Mouse (Mus musculus) liver, postnatal 0 days (tissue): ENCODE measurements around the gene Ptrhd1. TPM values are rescaled to one million over a fixed set of nuclear protein-coding genes. Genes with fewer than 3 reads are reported as not detected.

ENCODE experiments used
- ATAC-seq: fragments of 200-750 bp; cut with Nextera tagmentation; 2 replicates; pipeline ENCODE4 v1.8.0; 2017; ENCODE audit warnings: mild to moderate bottlenecking, moderate library complexity
- DNase-seq: peaks from one replicate; pipeline ENCODE4 v3.0.0-alpha.2; 2016
- H3K27ac ChIP-seq: fragments of 300-500 bp; sonication (generic); 2 replicates; pipeline ENCODE4 v1.5.1; 2014; ENCODE audit warnings: antibody characterized with exemption, moderate library complexity, mild to moderate bottlenecking, low read depth
- H3K27me3 ChIP-seq: fragments of 300-500 bp; sonication (generic); 2 replicates; pipeline ENCODE4 v1.6.1; 2014; ENCODE audit warnings: low read length, control low read depth, mixed read lengths; ENCODE audit not compliant: insufficient read depth
- H3K36me3 ChIP-seq: fragments of 300-500 bp; sonication (generic); replicated peaks from 2 replicates; pipeline ENCODE4 v1.6.1; 2014; ENCODE audit warnings: mild to moderate bottlenecking, control low read depth, low read length, moderate library complexity, mixed read lengths; ENCODE audit not compliant: insufficient read depth
- H3K4me1 ChIP-seq: fragments of 300-500 bp; sonication (generic); 2 replicates; pipeline ENCODE4 v1.6.1; 2014; ENCODE audit warnings: antibody characterized with exemption, mild to moderate bottlenecking, control low read depth; ENCODE audit not compliant: insufficient read depth
- H3K4me2 ChIP-seq: fragments of 300-500 bp; sonication (generic); 2 replicates; pipeline ENCODE4 v1.6.1; 2014; ENCODE audit warnings: low read depth, mild to moderate bottlenecking, low read length, moderate library complexity, mixed read lengths
- H3K4me3 ChIP-seq: fragments of 300-500 bp; sonication (generic); 2 replicates; pipeline ENCODE4 v1.5.1; 2014; ENCODE audit warnings: low read depth, low read length
- H3K9ac ChIP-seq: fragments of 300-500 bp; sonication (generic); replicated peaks from 2 replicates; pipeline ENCODE4 v1.6.1; 2014; ENCODE audit warnings: mild to moderate bottlenecking, moderate library complexity
- H3K9me3 ChIP-seq: fragments of 300-500 bp; sonication (generic); 2 replicates; pipeline ENCODE4 v1.6.1; 2016; ENCODE audit warnings: mild to moderate bottlenecking, control low read depth, low read length, mixed read lengths
- CTCF ChIP-seq: sonication (generic); IDR thresholded peaks from 2 replicates; pipeline ENCODE4 v1.5.1; 2016; ENCODE audit warnings: antibody characterized with exemption, low read depth
- EP300 ChIP-seq: IDR thresholded peaks from 2 replicates; pipeline ENCODE4 v1.6.1; 2016; ENCODE audit warnings: antibody characterized with exemption, low read depth, mild to moderate bottlenecking
- WGBS: fragments of 180-500 bp; shearing (Covaris S2); extraction: QIAGEN DNeasy Blood & Tissue Kit; methylation state at CpG from one replicate; pipeline ENCODE4 v1.1.7; 2014; ENCODE audit not compliant: insufficient replicate concordance; 5-methylcytosine and 5-hydroxymethylcytosine counted together
- polyA plus RNA-seq: library from polyadenylated mRNA; unstranded; fragments of >200 nt; fragmentation: Nextera tagmentation; extraction: Ambion mirVana; gene quantifications from 2 replicates; pipeline ENCODE4 v1.2.1, GENCODE M21; 2015

Ptrhd1 gene
- polyA plus RNA-seq, 1 experiment from 2014 or later: 2.7 TPM

DNA sequence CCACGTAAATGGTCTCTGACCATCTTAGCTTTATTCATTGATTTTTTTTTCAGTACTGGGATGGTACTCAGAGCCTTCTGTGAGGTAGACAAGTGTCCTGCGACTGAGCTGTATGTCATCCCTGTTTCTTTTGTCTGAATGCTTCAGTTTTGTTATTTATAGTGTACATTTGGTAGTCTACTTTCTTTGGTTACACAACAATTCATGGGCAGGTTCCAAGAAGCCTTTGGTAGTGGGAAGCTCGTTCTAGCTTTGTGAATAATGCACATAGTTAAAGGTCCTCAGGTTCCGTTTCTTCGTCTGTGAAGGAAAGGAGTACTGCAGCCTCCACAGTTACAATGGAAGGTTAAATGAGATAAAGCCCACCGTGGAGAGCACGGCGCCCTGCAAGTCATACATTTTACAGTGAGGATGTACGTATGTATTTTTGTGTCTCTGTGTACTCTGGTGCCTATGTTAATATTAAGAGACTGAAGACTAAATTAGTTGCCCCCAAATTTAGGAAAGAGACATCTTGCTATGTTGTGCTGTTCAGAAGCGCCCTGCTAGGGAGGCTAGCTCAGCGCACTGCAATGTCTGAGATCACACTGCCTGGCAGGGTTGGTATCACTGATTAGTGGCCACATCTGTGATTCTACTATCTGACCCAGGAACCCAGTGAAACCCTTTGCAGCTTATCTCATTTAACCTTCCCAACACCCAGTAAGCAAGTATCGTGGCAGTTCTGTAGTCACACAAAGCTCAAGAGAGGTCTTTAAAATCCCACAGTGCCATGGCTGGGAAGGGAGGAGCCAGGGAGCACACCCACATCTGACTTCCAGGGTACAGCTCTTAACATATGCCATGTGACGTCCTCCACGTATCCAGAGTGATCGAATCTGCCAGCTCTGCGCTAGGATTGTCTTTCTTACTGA, 19.2 kb downstream of the Ptrhd1 start:
- no peaks in the 10 kb centered on the region for H3K9me3 ChIP-seq
- no peak overlapping the region for H3K9ac ChIP-seq
- H3K4me1 ChIP-seq: no peaks in the 10 kb centered on the region
- ATAC-seq: peak; percentile 95
- H3K27me3 ChIP-seq: no peaks in the 10 kb centered on the region
- H3K4me2 ChIP-seq: peak overlapping the region; percentile 33; the same call in 1 of the 2 replicates
- peak; percentile 93 for TF ChIP-seq EP300
- TF ChIP-seq CTCF: no peak
- WGBS: 62% methylated on average over 16 of the region's 16 CpGs
- DNase-seq: peak; percentile 34
- H3K4me3 ChIP-seq: no peak overlapping the region
- no peaks in the 10 kb centered on the region for H3K36me3 ChIP-seq
- H3K27ac ChIP-seq: no peak overlapping the region

GRCm38 (mm10) chr12:4267765-4268164, 33.9 kb downstream of the Ptrhd1 start:
- Histone ChIP-seq H3K4me3 (no peak overlapping the region), H3K36me3 (peaks cover 3% of the 10 kb centered on the region), H3K9me3 (no peaks in the 10 kb centered on the region), H3K4me2 (no peak overlapping the region), H3K9ac (no peak overlapping the region), H3K27me3 (no peaks in the 10 kb centered on the region), H3K27ac (no peak overlapping the region), H3K4me1 (no peaks in the 10 kb centered on the region)
- no peak for TF ChIP-seq CTCF
- TF ChIP-seq EP300: no peak
- no peak for DNase-seq
- whole genome bisulfite sequencing: 86% methylated on average over 4 of the region's 4 CpGs
- ATAC-seq: no peak

DNA sequence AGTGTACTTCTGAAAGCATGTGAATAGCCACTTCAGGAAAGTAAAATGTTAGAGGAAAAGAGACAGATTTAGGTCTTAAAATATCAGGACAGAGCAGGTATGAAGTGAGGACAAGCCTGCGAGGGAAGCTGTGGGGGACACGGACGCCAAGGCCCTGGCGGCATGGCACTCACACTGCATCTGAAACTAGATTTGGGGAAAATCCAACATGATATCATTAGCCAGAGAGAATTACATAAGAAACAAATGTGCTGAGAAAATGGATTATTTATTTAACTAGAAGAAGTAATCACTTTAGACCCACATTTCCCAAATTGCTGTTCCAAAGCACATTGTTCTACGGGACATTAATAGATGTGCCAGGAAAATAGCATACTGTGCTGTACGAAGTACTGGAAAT, 37.3 kb downstream of the Ptrhd1 start:
- Histone ChIP-seq H3K27ac (no peak overlapping the region), H3K9ac (no peak overlapping the region), H3K4me1 (no peaks in the 10 kb centered on the region), H3K27me3 (no peaks in the 10 kb centered on the region), H3K4me2 (no peak overlapping the region), H3K9me3 (no peaks in the 10 kb centered on the region), H3K36me3 (peaks cover 13% of the 10 kb centered on the region), H3K4me3 (no peak overlapping the region)
- ATAC-seq: no peak
- DNase-seq: no peak
- TF ChIP-seq EP300 (no peak), CTCF (no peak)
- WGBS: 89% methylated on average over 6 of the region's 6 CpGs

DNA sequence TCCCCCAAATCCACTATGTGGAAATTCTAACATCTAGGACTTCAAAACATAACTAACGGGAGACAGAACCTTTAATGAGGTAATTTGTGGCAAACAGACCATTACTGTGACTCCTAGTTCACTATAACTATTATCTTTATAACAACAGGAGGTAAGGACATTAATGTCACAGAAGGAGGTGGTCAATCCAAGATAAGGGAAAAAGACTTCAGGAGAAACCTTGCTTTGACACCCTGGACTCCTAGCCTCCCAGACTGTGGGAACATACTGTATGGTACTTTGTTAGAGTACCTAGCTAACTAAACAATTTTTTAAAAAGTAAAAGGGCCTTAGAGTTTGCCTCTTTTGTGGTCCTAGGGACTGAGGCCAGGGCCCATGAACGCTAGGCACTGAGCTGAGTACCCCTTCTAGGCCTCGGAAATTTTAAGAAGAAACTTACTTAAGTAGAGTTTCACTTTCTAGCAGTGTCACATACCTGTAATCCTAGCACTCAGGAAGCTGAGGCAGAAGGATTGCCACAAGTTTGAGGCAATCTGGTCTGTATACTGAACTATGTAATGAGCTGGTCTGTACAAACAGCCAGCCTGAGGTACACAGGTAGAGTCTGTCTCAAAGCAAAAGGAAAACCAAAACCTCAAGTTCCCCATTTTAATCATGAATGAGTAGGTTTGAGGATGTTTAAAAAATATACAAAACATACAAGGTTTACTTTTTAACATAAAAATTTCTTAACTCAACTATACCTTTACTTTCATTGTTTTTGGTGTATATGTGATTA, 45.3 kb downstream of the Ptrhd1 start:
- Histone ChIP-seq H3K4me3 (no peak overlapping the region), H3K4me1 (no peaks in the 10 kb centered on the region), H3K9ac (no peak overlapping the region), H3K9me3 (no peaks in the 10 kb centered on the region), H3K4me2 (no peak overlapping the region), H3K27ac (no peak overlapping the region), H3K36me3 (peaks cover 7% of the 10 kb centered on the region), H3K27me3 (no peaks in the 10 kb centered on the region)
- TF ChIP-seq EP300: no peak
- no peak for TF ChIP-seq CTCF
- WGBS: 67% methylated on average over 3 of the region's 3 CpGs
- DNase-seq (no peak), ATAC-seq (no peak)

DNA sequence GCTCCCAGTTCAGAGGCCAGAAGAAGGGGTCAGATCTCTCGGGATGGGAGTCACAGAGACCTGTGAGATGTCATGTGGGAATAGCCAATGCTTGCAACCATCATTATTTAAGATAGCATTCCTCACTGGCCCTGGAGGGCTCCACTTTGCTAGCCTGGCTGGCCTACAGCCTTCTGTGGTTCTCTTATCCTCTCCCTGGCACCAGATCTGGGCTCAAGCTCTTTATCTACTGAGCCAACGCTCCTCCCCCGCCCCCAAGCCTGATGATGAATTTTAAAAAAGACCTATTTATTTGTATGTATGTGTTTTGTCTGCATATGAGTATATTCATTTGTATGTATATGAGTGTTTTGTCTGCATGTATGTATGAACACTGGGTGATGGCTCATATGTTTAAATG, 46.1 kb downstream of the Ptrhd1 start:
- DNase-seq (no peak), ATAC-seq (no peak; the same call in 1 of the 2 replicates)
- 68% methylated on average over 3 of the region's 3 CpGs for WGBS
- Histone ChIP-seq H3K4me2 (no peak overlapping the region), H3K9ac (no peak overlapping the region), H3K4me3 (no peak overlapping the region), H3K27me3 (no peaks in the 10 kb centered on the region), H3K36me3 (peaks cover 2% of the 10 kb centered on the region; the same call in 1 of the 2 replicates), H3K27ac (no peak overlapping the region), H3K9me3 (no peaks in the 10 kb centered on the region), H3K4me1 (no peaks in the 10 kb centered on the region)
- TF ChIP-seq EP300 (0 out of 2 replicates have a peak, but pooled peaks have one; percentile 7), CTCF (no peak)

GRCm38 (mm10) chr12:4285186-4285585, 51.4 kb downstream of the Ptrhd1 start:
- 0 out of 2 replicates have a peak, but pooled peaks cover under 1% of the 10 kb centered on the region for H3K36me3 ChIP-seq
- no peak overlapping the region for H3K9ac ChIP-seq
- DNase-seq: no peak
- H3K4me2 ChIP-seq: no peak overlapping the region
- no peak for TF ChIP-seq EP300
- TF ChIP-seq CTCF: no peak
- no peak overlapping the region for H3K27ac ChIP-seq
- WGBS: 42% methylated on average over 3 of the region's 3 CpGs
- H3K27me3 ChIP-seq: no peaks in the 10 kb centered on the region
- ATAC-seq: no peak
- H3K4me1 ChIP-seq: no peaks in the 10 kb centered on the region
- no peak overlapping the region for H3K4me3 ChIP-seq
- H3K9me3 ChIP-seq: no peaks in the 10 kb centered on the region

Other genes starting within 250 kb of the Ptrhd1 start
- 0.04 and 0.05 TPM in 2 replicates for gene Efr3b, start 195.1 kb upstream of the Ptrhd1 start, polyA plus RNA-seq
- 0.40 and 0.59 TPM in 2 replicates for gene Dnajc27, start 151.4 kb upstream of the Ptrhd1 start, polyA plus RNA-seq
- gene Adcy3, start 100.9 kb upstream of the Ptrhd1 start, polyA plus RNA-seq: 0.75 and 0.78 TPM in 2 replicates
- gene Cenpo, start 267 bp downstream of the Ptrhd1 start, polyA plus RNA-seq: 3.9 and 4.7 TPM in 2 replicates
- gene Ncoa1, start 243.2 kb downstream of the Ptrhd1 start, polyA plus RNA-seq: 2.2 and 2.5 TPM in 2 replicates